Mouse (Mus musculus): ENCODE results near the gene Spef2. TPM values are rescaled to one million over a fixed set of nuclear protein-coding genes. Genes with fewer than 3 reads are reported as not detected.
"Not testable (repeated sequence)": the region's sequence is repeated elsewhere in the genome, so short reads cannot be mapped to it uniquely, and the experiment has no call there.

The Spef2 gene
- total RNA-seq, 2 experiments from 2014 or later, result 0.13 TPM; not detected in 1

DNA sequence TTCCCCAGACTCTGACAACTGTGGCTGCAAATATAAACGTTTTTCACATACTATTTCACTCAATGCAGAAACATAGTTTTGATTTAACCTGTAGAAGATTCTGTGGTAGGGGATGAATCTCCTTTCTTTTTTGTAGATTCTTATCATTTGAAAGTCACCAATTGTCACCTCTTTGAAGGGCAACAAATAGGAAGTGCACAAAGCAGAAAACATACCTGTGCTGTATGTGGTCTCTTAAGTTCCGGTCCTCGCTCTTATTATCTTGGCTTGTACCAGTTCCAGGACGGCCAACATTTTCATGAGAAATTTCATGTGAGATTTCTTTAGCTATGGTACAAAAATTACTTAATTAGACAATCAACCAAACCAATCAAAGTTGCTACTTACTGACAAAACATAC is 80.1 kb downstream of the Spef2 start:
- DNase-seq, result no peak

DNA sequence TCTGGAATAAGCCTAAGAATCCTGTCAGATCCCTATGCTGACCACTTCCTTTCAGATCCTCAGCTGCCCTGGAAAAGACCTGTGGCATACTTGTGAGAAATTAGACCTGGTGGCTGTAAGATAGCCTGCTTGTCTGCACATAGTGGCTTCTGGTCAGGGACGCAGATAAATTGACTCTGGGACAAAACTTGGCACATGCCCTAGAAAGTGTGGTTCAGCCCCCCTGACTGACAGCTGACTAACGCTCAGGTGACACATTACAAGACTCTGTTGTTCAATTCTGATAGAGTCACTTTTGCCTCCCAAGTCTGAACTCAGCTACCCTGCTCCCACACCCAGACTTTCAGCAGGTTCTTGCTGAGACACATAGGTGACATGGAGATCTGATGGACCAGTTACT is 83.7 kb downstream of the Spef2 start:
- not testable (repeated sequence) for DNase-seq

DNA sequence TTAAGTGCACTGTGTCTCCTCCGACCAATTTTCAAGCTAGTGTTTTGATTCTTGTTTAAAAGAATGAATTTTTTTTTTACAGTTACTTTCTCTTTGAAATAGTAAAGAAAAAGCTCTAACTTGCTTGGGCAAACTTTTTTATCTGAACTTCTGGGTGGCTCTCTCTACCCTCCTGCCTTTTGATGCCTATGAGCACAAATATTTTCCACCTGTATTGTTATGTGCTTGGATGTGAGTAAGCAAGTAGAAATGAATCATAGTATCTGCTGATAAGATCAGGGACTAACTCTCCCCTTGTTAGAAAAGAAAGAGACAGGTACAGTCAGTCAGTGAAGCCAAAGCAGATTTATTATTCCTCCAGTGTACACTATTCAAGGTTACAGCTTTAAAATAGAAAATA is 87.5 kb downstream of the Spef2 start:
- no peak for DNase-seq

DNA sequence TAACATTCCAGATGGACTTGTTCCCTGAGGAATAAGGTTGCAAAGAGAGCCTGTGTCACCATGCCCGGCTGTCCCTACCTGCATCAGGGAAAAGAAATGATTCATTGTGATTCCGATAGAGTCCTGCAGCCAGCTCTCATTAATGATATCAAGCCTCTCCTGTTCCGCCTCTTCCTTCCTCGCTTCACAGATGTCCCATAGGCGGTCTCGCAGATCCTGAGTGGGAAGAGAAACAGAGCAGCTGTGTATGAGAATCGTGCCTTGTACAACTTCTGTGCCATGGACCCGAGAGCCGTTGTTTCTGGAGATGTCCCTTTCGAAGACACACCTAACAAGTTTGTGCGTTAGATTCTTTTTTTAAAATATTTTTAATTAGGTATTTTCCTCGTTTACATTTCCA is 114.2 kb downstream of the Spef2 start:
- DNase-seq, result no peak

DNA sequence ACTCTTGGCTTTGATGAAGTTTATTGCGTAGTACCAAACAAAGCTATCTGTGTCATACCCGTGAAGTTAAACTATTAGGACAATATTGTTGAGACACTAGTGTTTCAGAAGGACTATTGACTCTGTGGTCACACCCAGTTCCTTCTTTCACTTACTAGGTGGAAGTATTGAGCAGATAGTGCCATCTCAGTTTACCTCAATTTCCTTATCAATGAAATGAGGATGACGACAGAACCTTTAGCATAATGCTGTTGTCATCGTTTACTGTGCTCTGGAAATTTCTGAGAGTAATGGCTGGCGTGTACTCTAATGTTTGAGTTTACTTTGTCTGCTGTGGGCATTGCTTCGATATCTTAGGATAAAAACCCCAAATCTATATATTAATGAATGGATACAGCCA is 117.0 kb downstream of the Spef2 start:
- no peak for DNase-seq

DNA sequence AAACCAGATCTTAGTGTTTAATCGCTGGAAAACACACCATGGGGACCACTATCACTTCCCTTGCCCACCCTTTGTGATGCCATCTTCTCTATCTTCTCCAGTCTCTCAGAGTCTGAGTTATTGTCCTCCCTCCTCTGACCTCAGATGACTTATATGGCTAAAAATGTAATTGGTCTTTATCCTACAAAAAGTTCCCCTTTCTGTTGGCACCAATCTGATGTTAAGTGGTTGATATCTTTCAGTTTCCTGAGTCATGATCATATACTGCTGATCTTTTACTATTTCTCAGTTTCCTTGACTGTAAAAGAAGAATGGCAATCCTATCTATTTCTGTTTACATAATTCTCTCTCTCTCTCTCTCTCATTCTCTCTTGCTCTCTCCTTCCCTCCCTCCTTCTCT is 119.0 kb downstream of the Spef2 start:
- DNase-seq, result no peak

DNA sequence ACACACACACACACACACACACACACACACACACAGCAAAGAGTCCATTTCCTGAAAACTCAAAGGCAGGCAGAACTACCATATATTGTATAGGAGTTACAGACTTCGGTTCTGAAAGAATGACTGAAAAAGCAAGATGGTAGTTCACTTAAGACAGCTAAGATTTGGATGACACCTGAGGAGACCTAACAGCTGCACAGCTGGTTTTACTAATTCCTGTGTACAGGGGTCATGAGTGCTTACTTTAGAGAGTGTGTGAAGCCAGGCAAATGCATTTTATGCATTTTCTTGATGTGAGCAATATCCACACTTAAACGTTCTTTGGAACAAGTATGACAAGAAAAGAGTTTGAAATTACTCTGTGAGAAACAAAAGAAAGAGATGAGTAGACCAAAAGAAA is 124.0 kb downstream of the Spef2 start:
- DNase-seq, result no peak

DNA sequence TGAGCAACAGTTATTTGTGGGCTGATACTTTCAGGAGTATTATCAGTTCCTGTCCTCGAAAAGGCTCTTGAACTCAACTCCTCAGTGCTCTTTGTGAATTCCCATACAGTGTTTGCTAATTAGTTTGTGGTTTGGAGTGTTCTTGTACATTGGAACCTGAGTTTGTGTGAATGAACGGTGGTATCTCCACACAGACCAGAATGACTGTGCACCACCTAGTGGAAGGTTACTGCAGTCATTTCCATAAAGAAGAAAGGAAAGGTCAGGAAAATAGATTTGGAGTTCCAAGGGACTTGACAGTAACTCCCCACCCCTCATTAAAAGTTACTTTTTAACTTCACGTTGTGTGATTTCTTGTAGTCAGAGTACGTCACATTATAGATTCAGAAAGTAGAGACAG is 140.5 kb downstream of the Spef2 start:
- no peak for DNase-seq

DNA sequence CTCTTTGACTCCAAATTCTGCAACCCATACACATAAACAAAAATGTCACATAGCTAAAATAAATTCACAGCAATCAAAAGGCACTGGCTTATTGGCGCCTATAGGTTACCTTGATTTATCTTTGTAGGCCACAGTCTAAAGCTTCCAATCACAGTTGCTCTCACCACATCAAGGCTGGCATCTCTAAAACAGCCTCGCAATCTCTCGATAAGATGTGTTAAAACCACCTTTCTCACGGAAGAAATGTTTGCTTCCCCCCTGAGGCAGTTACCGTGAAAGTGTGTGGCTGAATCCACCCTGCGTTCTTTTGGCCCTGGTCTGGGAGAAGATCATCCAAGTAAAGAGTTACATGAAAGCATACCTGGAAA is 148.6 kb downstream of the Spef2 start:
- DNase-seq, result no peak

DNA sequence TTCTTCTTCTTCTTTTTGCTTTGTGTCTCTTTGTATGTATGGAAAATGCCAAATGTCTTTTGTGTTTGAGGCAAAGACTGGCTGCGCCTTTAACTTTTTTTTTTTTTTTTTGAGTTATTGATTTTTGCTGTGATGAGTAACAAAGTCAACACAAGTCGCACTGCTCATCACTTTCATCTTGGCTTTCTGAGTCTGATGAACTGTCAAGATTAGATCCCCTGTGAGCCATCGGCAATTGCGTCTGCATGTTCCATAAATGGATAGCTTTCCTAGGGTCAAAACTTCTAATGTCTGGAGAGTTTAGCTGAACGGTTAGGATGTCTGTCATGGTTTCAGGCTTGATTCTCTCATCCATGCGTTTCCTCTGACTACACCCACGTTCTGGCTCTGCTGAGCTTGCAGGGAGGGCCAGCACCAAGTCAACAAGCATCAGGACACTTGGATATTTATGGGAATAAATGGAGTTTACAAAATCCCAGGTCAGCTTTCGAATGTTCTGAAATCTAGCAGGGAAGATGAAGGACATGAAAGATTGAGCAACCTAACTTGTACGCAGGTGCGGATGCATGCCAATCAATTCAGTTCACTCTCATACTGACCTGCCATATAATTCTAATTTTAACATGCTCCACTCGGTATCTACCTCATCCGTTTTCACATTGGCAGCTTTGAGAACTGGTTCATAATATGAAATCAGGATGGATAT is 149.1 kb downstream of the Spef2 start:
- DNase-seq, result no peak

DNA sequence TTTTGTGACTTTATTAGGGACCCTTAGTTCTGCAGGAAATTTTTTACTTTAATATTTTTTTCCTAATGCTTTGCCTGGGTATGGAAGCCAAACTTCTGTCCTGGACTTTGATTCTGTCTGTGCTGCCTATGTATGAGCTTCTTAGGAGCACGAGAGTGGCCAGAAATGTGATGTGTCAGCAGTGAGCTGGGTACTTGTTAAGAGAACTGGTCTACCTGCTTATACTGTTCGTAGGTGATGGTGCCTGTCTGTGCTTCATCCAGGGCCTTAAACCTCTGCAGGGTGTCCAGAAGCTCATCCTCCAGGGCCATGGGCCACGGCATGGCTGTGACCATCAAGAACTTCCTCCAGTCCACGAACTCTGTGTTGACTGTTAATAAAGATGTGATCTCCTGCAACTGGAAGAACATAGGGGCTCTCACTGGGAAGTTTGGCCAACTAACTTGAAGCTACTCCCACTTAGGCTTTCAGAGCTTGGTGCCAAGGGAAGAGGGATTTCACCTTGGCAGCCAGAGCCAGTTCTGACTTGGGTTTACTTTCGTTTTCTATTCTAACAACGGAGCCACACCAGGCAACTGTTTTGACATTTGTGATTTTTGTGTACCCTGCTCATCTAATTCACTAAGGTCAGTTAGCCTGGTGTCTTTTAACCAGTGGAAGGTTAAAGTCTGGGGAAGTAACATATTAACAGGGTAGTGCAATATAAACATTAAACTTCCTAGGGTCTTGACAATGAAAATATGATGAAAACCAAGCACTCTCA is 152.2 kb downstream of the Spef2 start:
- no peak for DNase-seq

DNA sequence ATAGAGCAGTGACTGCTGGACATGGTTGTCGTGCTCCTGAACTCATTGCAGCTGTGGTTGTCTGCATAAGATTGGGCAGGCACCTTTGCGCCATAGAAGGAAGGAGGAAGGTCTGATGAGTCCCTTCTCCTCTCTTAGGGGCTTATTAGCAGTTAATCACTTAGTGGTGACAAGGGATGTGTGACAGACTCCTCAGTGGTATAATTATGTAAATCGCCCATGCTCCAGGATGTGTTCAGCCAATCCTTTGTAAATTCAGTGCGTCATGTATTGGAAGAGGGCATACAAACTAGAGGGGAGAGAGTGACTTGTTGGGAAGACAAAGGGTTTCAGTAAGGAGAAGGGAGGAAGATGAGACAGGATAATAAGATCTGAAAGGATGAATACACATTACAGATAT is 158.7 kb downstream of the Spef2 start:
- no peak for DNase-seq

DNA sequence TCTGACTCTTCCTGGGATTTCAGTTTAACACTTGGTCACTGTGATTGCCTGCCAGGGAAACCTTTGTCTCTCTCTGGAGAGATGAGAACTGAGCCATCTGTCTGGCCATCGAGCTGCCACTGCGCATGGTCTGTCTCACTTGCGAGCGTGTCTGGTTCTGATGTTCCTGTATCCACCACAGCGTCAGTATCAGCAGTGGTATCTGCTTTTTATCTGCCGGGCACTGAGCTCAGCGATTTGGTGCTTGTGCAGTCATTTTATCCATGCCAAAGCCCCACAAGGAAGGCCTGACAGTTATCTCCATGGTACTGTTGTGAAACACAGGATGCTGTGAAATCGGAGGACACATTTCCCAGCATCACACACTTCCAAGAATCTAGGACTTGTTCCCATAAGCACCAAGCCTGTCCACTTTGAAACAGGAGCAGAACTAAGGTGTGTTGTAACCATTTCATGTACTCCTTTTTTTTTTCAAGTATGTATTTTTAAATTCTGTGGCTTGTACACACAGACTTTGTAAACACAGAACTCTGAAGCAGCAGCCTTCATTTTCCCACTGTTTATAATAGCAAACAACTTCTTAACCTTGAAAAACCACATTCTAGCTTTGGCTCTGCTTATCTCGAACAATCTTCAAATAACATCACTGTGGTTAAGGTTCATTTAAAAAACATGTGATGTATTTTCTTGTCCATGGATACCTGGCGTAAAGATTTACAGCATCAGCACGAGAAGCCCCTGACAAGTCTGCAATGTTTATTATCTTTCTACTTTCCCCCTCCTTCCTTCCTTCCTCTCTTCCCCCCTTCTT is 168.0 kb downstream of the Spef2 start:
- DNase-seq, result no peak

DNA sequence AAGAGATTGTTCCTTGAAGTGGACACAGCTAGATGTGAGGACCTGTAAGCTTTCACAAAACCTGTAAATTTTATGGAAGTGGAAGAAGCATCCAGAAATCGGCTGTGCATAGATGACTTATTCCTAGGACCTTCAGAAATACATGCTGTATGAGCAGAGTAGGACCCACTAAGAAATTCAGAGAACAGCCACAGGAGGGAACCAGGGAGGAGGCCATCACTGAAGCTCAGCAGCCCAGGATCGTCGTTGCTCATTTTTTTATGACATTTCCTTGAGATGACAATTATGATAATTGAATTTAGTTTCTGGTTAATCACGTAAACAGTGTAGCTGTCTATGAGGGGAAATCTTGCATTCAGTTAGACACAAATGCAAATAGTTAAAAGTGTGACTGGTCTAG is 171.4 kb downstream of the Spef2 start:
- DNase-seq, result no peak

DNA sequence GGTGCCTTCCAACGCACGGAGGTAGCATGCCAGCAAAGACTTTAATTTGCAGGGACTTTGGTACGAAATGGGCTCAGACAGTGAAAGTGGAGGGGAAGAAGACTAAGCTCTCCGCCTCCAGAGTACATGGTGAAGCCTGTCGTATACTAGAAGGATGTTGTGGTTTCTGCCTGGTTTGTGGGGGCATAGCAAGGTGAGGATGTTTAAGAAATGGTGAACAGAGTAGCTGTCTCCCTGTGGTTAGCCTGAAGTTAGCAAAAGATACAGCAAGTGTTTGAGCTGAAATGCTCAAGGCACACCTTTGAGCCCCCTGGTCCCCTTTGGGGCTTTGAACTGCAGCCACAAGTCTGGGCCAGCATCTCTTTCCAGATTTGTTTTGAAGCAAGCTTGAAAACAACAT is 173.9 kb downstream of the Spef2 start:
- no peak for DNase-seq

DNA sequence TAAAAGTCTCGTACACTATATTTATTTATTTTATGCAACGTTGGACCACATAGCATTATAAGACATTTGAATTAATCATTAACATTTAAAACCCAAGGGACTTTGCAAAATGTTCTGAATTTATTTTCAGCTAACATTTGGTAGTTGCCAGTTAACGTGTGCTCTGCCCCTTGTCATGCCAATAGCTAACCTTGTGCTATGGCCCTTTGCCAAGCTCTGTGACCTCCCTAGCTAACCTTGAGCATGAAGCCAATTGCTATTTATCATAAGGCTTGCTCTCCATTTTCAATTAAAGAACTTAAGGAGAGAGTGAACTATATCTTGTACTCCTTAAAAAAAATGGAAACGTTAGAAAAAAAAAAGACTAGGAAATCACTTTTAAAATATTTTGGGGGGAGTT is 175.3 kb downstream of the Spef2 start:
- DNase-seq, result no peak

DNA sequence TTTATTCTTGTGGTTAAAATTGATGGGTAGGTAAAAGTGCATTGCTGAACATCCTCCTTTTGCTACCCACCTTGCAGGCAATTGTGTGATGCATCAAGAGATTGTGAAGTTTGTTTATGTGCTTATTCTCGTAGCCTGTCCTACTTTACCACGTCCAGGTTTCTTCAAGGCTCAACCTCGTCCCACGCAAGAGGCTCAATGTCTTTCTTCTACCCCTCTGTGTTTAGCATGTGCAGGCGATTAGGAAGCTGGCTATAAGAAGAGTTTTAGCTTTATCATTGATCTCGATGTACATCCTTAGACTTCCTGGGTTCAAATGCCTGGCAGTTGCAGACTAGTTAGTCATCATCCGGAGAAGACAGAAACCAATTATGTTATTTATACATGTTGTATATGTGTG is 176.0 kb downstream of the Spef2 start:
- no peak for DNase-seq

DNA sequence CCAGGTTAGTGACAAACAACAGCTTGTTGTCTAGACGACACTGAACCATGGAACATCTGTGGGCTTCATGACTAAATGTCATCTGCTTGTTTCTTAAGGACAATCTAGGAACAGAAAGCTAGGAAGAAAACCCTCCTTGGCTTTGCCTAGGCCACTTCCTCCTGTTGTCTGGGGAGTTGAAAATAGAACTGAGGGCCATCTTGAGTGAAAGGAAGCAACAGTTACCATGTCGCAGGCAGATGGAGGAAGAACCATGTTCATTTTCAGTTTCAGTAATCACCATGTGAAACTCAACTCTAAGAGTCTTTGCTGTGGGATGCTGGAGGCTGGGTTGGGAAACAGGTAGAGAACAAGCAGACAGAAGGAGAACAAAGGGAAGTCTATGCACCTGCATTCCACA is 176.8 kb downstream of the Spef2 start:
- DNase-seq, result no peak

DNA sequence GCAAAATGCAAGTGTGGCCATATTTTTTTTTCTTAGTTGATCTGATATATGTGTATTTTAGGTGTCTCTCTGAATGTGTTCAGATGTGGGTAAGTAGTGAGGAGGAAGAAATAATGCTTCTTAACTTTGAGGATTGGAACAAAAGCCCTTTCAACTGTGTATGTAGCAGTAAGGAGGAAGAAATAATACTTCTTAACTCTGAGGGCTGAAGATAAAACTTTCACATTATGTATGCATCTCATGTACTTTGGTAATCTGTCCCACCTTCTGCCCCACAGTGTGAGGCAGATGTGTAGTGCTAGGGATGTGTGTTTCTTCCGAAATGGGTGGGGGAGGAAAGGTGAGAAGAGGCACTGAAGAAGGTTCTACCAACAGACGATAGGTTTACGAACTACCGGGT is 181.4 kb downstream of the Spef2 start:
- no peak for DNase-seq

DNA sequence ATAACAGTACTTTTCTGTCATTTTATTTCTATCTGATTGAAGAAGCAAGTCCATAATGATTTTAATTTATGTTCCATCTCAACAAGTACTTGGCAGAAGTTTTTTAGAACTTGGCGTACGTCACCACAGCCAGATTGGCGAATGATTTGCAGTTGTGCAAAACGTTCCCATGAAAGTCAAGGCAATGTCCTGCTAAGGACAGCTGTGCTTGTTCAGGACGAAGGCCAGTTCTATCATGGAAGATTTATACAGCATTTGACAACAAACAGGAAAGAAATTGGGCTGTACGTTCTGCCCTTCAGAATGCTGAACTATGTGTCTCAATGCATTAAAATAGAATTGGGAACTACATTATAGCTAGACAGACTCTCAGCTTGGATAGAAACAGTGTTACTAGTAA is 183.3 kb downstream of the Spef2 start:
- DNase-seq, result no peak

DNA sequence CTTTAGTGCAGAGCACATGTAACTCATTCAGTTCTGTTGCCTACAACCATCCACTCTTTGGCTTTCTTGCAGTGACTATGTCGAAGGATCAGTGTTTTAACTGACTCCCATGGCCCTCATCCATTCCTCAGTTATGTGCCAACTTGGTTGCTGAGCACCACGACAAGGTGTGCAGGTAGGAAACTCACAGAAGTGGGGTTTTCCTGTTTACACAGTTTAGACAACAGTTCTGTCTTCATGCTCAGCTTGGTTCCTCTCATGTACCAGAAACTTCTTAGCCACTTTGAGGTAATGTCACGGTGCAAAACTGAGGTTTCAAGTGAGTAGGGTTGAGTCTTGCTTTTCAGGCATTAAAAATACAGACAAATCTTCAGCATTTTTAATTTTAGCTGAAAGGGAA is 184.5 kb downstream of the Spef2 start:
- no peak for DNase-seq

DNA sequence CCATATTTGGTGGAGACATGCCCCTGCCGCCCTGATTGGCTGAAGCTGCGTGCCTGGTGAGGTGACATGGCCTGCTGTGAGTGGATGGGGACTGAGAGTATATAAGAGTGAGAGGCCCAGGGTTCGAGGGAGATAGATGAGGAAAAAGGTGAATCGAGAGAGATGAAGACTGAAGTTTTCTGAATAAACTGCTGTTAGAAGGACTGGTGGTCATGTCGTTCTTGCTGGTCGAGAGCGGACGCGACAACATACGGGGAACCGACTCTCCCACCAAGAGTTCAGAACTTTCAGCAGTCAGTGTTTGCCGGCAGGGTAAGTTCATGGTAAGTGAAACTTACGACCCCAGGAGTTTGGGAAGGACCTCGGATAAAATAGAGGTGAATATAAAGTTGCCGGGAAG is 191.4 kb downstream of the Spef2 start:
- not testable (repeated sequence) for DNase-seq

DNA sequence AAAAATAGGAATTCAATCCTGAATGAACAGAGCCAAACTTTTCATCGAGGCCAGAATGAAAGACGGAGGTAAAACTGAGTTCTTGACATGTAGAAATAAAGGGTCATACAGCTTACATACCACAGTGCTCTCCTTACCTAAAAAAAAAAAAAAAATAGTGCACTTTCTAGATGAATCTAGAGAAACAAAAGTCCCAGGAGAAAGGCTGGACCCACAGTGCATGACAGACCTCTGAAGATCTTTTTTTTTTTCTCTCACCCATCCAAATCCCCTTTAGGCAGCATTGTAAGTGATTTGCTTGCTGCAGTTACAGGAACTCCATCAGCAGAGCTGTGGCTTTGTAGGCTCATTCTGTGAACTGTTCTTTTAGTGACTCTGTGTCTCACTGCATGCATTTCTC is 199.7 kb downstream of the Spef2 start:
- no peak for DNase-seq
